Mouse (Mus musculus) limb, embryonic 11.5 days (tissue): Measurements from ENCODE around the gene Drc7. TPM values are rescaled to one million over a fixed set of nuclear protein-coding genes. Genes with fewer than 3 reads are reported as not detected.
A peak's percentile ranks its signal among the peaks of the same experiment; 100 is the strongest.

ENCODE experiments used
- ATAC-seq: fragments of 200-750 bp; cut with Nextera tagmentation; 2 replicates; pipeline ENCODE4 v1.8.0; 2017; ENCODE audit warnings: low read depth; ENCODE audit not compliant: insufficient number of reproducible peaks, low FRiP score, low TSS enrichment
- DNase-seq: peaks from one replicate; pipeline ENCODE4 v3.0.0-alpha.2; 2015; ENCODE audit warnings: low spot score
- H3K27ac ChIP-seq: fragments of 300-500 bp; sonication (generic); replicated peaks from 2 replicates; pipeline ENCODE4 v1.5.1; 2014; ENCODE audit warnings: low read depth, mild to moderate bottlenecking, low read length
- H3K27me3 ChIP-seq: fragments of 300-500 bp; sonication (generic); 2 replicates; pipeline ENCODE4 v1.6.1; 2014; ENCODE audit warnings: mild to moderate bottlenecking, low read length, mixed read lengths; ENCODE audit not compliant: control insufficient read depth, insufficient read depth
- H3K36me3 ChIP-seq: fragments of 300-500 bp; sonication (generic); 2 replicates; pipeline ENCODE4 v1.6.1; 2014; ENCODE audit warnings: mild to moderate bottlenecking, low read length, moderate library complexity, mixed read lengths; ENCODE audit not compliant: control insufficient read depth, insufficient read depth
- H3K4me1 ChIP-seq: fragments of 300-500 bp; sonication (generic); 2 replicates; pipeline ENCODE4 v1.6.1; 2014; ENCODE audit warnings: low read length, mixed read lengths; ENCODE audit not compliant: control insufficient read depth, insufficient read depth
- H3K4me2 ChIP-seq: fragments of 300-500 bp; sonication (generic); 2 replicates; pipeline ENCODE4 v1.6.1; 2014; ENCODE audit warnings: low read depth, mild to moderate bottlenecking, moderate library complexity; ENCODE audit not compliant: severe bottlenecking
- H3K4me3 ChIP-seq: fragments of 300-500 bp; sonication (generic); 2 replicates; pipeline ENCODE4 v1.5.1; 2014; ENCODE audit warnings: low read depth, low read length
- H3K9ac ChIP-seq: fragments of 300-500 bp; sonication (generic); 2 replicates; pipeline ENCODE4 v1.6.1; 2014; ENCODE audit warnings: mild to moderate bottlenecking, low read length
- H3K9me3 ChIP-seq: fragments of 300-500 bp; sonication (generic); 2 replicates; pipeline ENCODE4 v1.6.1; 2016; ENCODE audit warnings: low read length; ENCODE audit not compliant: control insufficient read depth
- WGBS: fragments of 180-500 bp; shearing (Covaris S2); extraction: QIAGEN DNeasy Blood & Tissue Kit; methylation state at CpG from one replicate; pipeline ENCODE4 v1.1.7; 2014; 5-methylcytosine and 5-hydroxymethylcytosine counted together
- polyA plus RNA-seq: library from polyadenylated mRNA; unstranded; fragments of >200 nt; fragmentation: Nextera tagmentation; extraction: Ambion mirVana; gene quantifications from 2 replicates; pipeline ENCODE4 v1.2.1, GENCODE M21; 2014

The Drc7 gene
- polyA plus RNA-seq, 1 experiment from 2014 or later: 0.11 TPM

DNA sequence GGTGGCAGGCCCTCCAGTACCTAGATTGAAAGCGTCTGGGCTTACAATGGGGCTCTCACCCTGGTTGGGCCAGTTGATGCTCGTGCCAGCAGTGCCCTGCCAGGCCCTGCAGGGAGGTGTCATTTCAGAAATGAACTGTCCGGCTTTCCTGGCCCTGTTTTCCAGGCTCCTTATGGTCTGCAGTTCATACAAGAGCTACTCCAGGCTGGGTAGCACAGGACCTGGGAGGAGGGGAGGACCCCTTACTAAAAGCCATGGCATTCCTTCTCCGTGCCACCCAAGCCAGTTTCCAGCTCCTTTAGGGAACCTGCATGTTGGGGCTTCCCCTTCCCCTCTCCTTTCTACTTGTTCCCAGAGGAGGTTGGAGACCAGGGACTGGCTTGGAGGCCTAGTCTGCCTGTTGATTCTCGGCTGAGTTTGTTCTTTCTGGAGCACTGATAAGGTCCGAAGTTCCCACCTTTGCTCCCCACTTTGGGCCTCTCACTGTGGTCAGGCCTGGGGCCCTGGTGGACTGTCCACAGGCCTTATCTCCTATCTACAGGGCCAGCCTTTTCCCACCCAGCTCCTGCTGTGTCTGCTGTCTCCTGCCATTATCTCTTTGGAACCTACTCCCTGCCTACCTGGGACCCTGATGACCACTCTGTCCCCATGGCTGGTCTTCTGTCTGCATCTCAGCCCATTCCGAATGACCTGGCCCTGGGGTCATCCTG lies 30.7 kb downstream of the Drc7 start:
- Histone ChIP-seq H3K27me3 (no peaks in the 10 kb centered on the region), H3K27ac (no peak overlapping the region), H3K9me3 (no peaks in the 10 kb centered on the region), H3K4me3 (no peak overlapping the region), H3K4me2 (no peak overlapping the region), H3K36me3 (peaks cover 6% of the 10 kb centered on the region; the same call in 1 of the 2 replicates), H3K4me1 (peaks cover 7% of the 10 kb centered on the region; the same call in 1 of the 2 replicates), H3K9ac (no peak overlapping the region)
- WGBS: 85% methylated on average over 7 of the region's 7 CpGs
- DNase-seq (no peak), ATAC-seq (no peak)

DNA sequence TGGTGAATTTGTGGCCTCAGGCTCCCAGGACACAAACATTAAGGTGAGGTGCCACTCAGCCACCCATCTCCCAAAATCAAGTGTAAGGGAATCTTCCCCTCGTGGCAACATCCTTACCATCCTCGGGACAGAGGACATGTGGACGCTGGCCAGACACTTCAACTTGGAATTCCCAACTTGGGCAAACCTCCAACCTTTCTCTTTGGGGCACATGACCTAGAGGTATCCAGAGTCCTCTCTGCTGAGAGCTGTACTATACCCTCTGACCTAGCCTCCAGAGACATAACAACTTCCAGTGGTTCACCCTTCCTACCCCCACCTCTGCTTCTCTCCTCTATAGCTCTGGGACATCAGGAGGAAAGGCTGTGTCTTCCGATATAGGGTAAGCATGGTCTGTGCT lies 38.7 kb downstream of the Drc7 start:
- no peak for ATAC-seq
- DNase-seq: no peak
- no peaks in the 10 kb centered on the region for H3K4me1 ChIP-seq
- H3K27ac ChIP-seq: no peak overlapping the region
- no peak overlapping the region for H3K4me3 ChIP-seq
- no peaks in the 10 kb centered on the region for H3K27me3 ChIP-seq
- WGBS: 88% methylated on average over 4 of the region's 4 CpGs
- H3K36me3 ChIP-seq: peaks cover 9% of the 10 kb centered on the region
- no peaks in the 10 kb centered on the region for H3K9me3 ChIP-seq
- no peak overlapping the region for H3K4me2 ChIP-seq
- no peak overlapping the region for H3K9ac ChIP-seq

DNA sequence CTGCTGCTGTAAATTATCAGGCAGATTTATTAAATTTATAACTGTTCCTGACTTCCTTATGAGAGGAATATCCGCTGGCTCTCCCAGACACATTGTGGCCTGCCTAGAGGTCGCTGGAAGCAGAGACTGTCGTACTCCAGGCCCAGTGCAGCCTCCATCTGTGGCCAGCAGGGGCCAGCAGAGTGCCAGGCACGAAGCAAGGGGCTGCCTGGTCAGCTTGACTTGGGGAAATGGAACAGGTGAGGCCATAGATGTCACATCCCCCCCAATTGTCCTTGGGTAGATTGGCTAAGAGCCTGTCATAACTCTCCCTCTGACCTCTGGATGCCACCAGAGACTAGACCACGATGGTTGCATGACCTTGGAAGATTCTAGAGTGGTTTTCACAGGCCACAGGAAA lies 44.1 kb downstream of the Drc7 start:
- Histone ChIP-seq H3K27ac (no peak overlapping the region), H3K36me3 (peaks cover 4% of the 10 kb centered on the region), H3K4me3 (no peak overlapping the region), H3K4me2 (no peak overlapping the region), H3K9me3 (no peaks in the 10 kb centered on the region), H3K27me3 (no peaks in the 10 kb centered on the region), H3K9ac (no peak overlapping the region), H3K4me1 (no peaks in the 10 kb centered on the region)
- DNase-seq: peak; percentile 82
- no peak for ATAC-seq
- WGBS: 25% methylated on average over 5 of the region's 5 CpGs

DNA sequence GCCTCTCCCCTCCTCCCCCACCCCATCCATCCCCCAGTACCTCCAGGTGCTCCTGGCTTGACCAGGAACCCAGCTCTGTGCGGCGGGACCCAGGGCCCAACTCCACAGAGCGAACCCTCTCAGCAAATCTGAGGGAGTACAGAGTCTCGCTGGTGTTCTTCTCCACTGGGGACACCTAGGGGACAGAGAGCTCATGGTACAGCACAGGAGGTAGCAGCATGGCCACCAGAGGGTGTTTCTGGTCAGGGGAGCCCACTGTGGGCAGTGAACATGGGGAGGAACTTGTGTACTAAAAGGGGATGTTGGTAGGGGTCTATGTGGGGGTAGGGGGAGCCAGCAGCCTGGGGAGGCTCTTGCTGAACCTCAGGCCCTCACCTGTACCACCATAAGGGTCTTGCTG lies 47.1 kb downstream of the Drc7 start:
- H3K4me3 ChIP-seq: no peak overlapping the region
- H3K36me3 ChIP-seq: peaks cover 2% of the 10 kb centered on the region
- H3K4me1 ChIP-seq: no peaks in the 10 kb centered on the region
- H3K27ac ChIP-seq: no peak overlapping the region
- DNase-seq (no peak), ATAC-seq (no peak)
- no peaks in the 10 kb centered on the region for H3K9me3 ChIP-seq
- no peak overlapping the region for H3K4me2 ChIP-seq
- no peak overlapping the region for H3K9ac ChIP-seq
- 78% methylated on average over 4 of the region's 4 CpGs for WGBS
- no peaks in the 10 kb centered on the region for H3K27me3 ChIP-seq

DNA sequence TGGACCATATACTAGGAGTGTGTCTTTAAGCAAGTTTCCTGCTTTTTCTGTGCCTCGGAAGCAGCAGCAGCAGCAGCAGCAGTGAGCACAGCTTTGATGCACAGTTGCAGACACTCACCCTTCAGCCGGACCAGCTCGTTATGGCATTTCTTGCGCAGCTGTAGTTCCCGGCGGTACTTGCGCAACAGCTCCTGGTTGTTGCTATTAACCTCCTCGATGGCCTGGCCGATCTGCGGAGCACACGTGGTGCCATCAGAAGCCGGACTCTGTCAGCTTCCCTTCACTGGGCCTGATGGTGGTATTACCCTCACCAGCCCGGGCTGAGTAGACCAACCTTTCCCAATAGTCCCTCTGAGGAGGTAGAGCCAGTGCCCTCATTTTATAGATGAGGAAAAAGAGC lies 52.4 kb downstream of the Drc7 start:
- no peak overlapping the region for H3K4me2 ChIP-seq
- H3K27ac ChIP-seq: no peak overlapping the region
- 88% methylated on average over 13 of the region's 13 CpGs for WGBS
- no peaks in the 10 kb centered on the region for H3K9me3 ChIP-seq
- no peaks in the 10 kb centered on the region for H3K36me3 ChIP-seq
- H3K9ac ChIP-seq: no peak overlapping the region
- no peaks in the 10 kb centered on the region for H3K27me3 ChIP-seq
- no peak for ATAC-seq
- DNase-seq: no peak
- H3K4me3 ChIP-seq: no peak overlapping the region
- no peaks in the 10 kb centered on the region for H3K4me1 ChIP-seq

DNA sequence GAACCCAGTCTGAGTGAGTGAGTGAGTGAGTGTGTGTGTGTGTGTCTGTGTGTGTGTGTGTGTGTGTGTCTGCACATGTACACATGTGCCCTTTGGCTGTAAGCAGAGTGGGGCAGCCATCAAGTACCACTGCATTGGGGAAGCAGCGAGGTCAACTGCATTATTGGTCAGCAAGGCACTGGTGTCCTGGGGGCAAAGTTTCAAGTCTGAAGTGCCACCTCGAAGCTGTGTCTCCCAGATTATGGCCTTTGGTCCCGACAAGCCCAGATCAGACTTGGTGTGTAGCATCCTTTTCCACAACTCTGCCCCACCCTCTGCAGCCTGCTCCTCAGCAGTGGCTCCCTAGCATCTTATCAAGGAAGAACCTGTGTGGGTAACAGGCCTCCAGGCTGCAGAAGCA lies 57.7 kb downstream of the Drc7 start:
- no peak; the same call in 1 of the 2 replicates for ATAC-seq
- WGBS: 86% methylated on average over 3 of the region's 3 CpGs
- no peak overlapping the region for H3K4me2 ChIP-seq
- no peaks in the 10 kb centered on the region for H3K27me3 ChIP-seq
- H3K36me3 ChIP-seq: no peaks in the 10 kb centered on the region
- no peaks in the 10 kb centered on the region for H3K4me1 ChIP-seq
- H3K9ac ChIP-seq: no peak overlapping the region
- no peak overlapping the region for H3K27ac ChIP-seq
- DNase-seq: no peak
- no peak overlapping the region for H3K4me3 ChIP-seq
- no peaks in the 10 kb centered on the region for H3K9me3 ChIP-seq

DNA sequence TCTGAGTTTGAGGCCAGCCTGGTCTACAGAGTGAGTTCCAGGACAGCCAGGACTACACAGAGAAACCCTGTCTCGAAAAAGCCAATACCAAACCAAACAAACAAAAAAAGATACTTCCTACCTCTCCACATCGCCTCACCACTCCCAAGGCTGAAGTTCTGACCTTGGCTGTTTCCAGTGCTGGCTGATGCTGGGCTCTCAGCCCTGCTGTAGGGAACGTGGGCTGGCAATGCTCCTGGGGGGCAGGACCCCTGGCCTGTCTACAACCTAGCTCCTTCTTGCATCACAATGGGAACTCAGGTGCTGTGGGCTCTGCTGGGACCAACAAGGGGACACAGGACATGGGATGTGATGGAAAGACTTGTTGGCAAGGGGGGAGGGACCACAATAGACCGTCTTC lies 58.2 kb downstream of the Drc7 start:
- whole genome bisulfite sequencing: 84% methylated on average over 4 of the region's 4 CpGs
- Histone ChIP-seq H3K4me1 (no peaks in the 10 kb centered on the region), H3K9me3 (no peaks in the 10 kb centered on the region), H3K9ac (no peak overlapping the region), H3K4me2 (no peak overlapping the region), H3K36me3 (no peaks in the 10 kb centered on the region), H3K27ac (no peak overlapping the region), H3K4me3 (no peak overlapping the region), H3K27me3 (no peaks in the 10 kb centered on the region)
- DNase-seq (no peak), ATAC-seq (no peak)

DNA sequence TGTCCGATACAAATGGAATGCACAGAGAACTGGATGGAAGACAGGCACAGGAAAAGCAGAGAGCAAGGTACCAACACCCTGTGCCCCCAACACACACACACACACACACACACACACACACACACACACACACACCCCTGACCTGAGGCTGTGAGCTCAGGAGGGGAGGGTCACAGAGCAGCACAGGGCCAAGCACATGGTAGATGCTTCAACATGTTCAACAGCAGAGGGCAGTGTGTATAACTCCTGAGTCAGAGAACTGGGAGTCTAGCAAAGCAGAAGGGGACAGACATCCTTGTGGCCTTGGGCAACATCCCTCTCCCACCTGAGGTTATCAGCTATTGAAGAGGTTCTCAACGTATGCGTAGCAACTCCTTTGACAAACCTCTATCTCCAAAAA lies 58.8 kb downstream of the Drc7 start:
- Histone ChIP-seq H3K27me3 (no peaks in the 10 kb centered on the region), H3K4me3 (no peak overlapping the region), H3K9ac (no peak overlapping the region), H3K36me3 (no peaks in the 10 kb centered on the region), H3K4me2 (no peak overlapping the region), H3K4me1 (no peaks in the 10 kb centered on the region), H3K27ac (no peak overlapping the region), H3K9me3 (no peaks in the 10 kb centered on the region)
- DNase-seq (no peak), ATAC-seq (peak; percentile 47; the same call in 1 of the 2 replicates)
- WGBS: 74% methylated on average over 3 of the region's 3 CpGs

DNA sequence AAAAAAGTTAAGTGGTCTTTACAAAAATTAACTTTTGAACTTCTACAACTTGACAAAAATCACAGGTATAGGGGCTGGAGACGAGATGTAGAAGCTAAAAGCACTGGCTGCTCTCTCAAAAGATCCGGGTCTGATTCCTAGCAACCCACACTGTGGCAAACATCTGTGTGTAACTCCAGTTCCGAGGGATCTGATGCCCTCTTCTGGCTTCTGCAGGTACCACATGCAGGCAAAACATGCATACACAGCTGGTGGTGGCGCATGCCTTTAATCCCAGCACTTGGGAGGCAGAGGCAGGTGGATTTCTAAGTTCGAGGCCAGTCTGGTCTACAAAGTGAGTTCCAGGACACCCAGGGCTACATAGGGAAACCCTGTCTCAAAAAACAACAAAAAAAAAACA lies 68.6 kb downstream of the Drc7 start:
- Histone ChIP-seq H3K36me3 (no peaks in the 10 kb centered on the region; the same call in 1 of the 2 replicates), H3K4me1 (no peaks in the 10 kb centered on the region), H3K9me3 (no peaks in the 10 kb centered on the region), H3K27me3 (no peaks in the 10 kb centered on the region), H3K9ac (no peak overlapping the region), H3K27ac (no peak overlapping the region), H3K4me3 (no peak overlapping the region), H3K4me2 (no peak overlapping the region)
- WGBS: 91% methylated on average over 5 of the region's 5 CpGs
- DNase-seq (no peak), ATAC-seq (no peak)
